Mouse (Mus musculus): Measurements from ENCODE around the gene Sec61a2. TPM values are rescaled to one million over a fixed set of nuclear protein-coding genes. Genes with fewer than 3 reads are reported as not detected.

Sec61a2 gene
- polyA plus RNA-seq, 1 experiment: 186 TPM

Other genes with a start within 250 kb of the Sec61a2 start
- 29.8 and 32.6 TPM in 2 replicates for gene Camk1d, start 180.9 kb downstream of the Sec61a2 start, polyA plus RNA-seq (2012; rRNA removed)
- 12.1 and 12.7 TPM in 2 replicates for gene Nudt5, start 50.4 kb downstream of the Sec61a2 start, polyA plus RNA-seq (2012; rRNA removed)
- gene Cdc123, start 50.3 kb downstream of the Sec61a2 start, polyA plus RNA-seq (2012; rRNA removed): 124 and 140 TPM in 2 replicates
- gene Gm13199, start 32.5 kb downstream of the Sec61a2 start, polyA plus RNA-seq (2012; rRNA removed): 7.7 and 7.8 TPM in 2 replicates
- gene Dhtkd1, start 47.4 kb upstream of the Sec61a2 start, polyA plus RNA-seq (2012; rRNA removed): 12.7 and 12.8 TPM in 2 replicates
- gene Upf2, start 56.0 kb upstream of the Sec61a2 start, polyA plus RNA-seq (2012; rRNA removed): 22.2 and 22.6 TPM in 2 replicates
- gene Proser2, start 234.8 kb upstream of the Sec61a2 start, polyA plus RNA-seq (2012; rRNA removed): 3.2 TPM in 2 replicates

All from frontal cortex, adult 2 months (tissue).